Mouse (Mus musculus) kidney, postnatal 14 days (tissue): ENCODE results near the gene Nrxn2.

Experiments
- DNase-seq: peaks from one replicate; pipeline ENCODE4 v3.0.0; 2022; ENCODE audit warnings: mixed read lengths

Gene Nrxn2

GRCm38 (mm10) chr19:6452672-6453310, 34.3 kb downstream of the Nrxn2 start:
- DNase-seq, result no peak

GRCm38 (mm10) chr19:6453349-6453748, 34.8 kb downstream of the Nrxn2 start:
- no peak for DNase-seq

- no peak for DNase-seq
These were observed 35.6 kb downstream of the Nrxn2 start for GRCm38 (mm10) chr19:6454041-6454720.

GRCm38 (mm10) chr19:6459504-6459903, 41.0 kb downstream of the Nrxn2 start:
- DNase-seq, result no peak

- no peak for DNase-seq
These were observed 44.3 kb downstream of the Nrxn2 start for GRCm38 (mm10) chr19:6462841-6463240.

GRCm38 (mm10) chr19:6464306-6465071, 46.0 kb downstream of the Nrxn2 start:
- DNase-seq, result no peak

- no peak for DNase-seq
These were observed 46.6 kb downstream of the Nrxn2 start for GRCm38 (mm10) chr19:6465090-6465489.

- DNase-seq, result no peak
These were observed 48.4 kb downstream of the Nrxn2 start for GRCm38 (mm10) chr19:6466945-6467344.

- no peak for DNase-seq
These were observed 48.9 kb downstream of the Nrxn2 start for GRCm38 (mm10) chr19:6467374-6467979.

- DNase-seq, result no peak
These were observed 53.1 kb downstream of the Nrxn2 start for GRCm38 (mm10) chr19:6471630-6472029.

GRCm38 (mm10) chr19:6472821-6473220, 54.3 kb downstream of the Nrxn2 start:
- no peak for DNase-seq

- no peak for DNase-seq
These were observed 56.2 kb downstream of the Nrxn2 start for GRCm38 (mm10) chr19:6474706-6475105.

- DNase-seq, result peak; percentile 47
These were observed 56.6 kb downstream of the Nrxn2 start for GRCm38 (mm10) chr19:6475129-6475528.

GRCm38 (mm10) chr19:6477007-6477406, 58.5 kb downstream of the Nrxn2 start:
- peak; percentile 26 for DNase-seq

- DNase-seq, result no peak
These were observed 60.0 kb downstream of the Nrxn2 start for GRCm38 (mm10) chr19:6478566-6478965.

GRCm38 (mm10) chr19:6482886-6483285, 64.4 kb downstream of the Nrxn2 start:
- DNase-seq, result no peak

- no peak for DNase-seq
These were observed 66.6 kb downstream of the Nrxn2 start for GRCm38 (mm10) chr19:6485059-6485630.

- DNase-seq, result peak; percentile 86
These were observed 70.5 kb downstream of the Nrxn2 start for GRCm38 (mm10) chr19:6489030-6489429.

GRCm38 (mm10) chr19:6491538-6491937, 73.0 kb downstream of the Nrxn2 start:
- no peak for DNase-seq

- peak; percentile 80 for DNase-seq
These were observed 73.6 kb downstream of the Nrxn2 start for GRCm38 (mm10) chr19:6492124-6492523.

- DNase-seq, result no peak
These were observed 74.7 kb downstream of the Nrxn2 start for GRCm38 (mm10) chr19:6493219-6493618.

- DNase-seq, result no peak
These were observed 75.5 kb downstream of the Nrxn2 start for GRCm38 (mm10) chr19:6494032-6494431.
